Mouse (Mus musculus) brain, embryonic 14.5 days (tissue): ENCODE measurements around the gene Ampd3.

Experiments used
- CTCF ChIP-seq: fragments of 200-500 bp; IDR thresholded peaks from 2 replicates; pipeline ENCODE4 v1.5.1; 2012; ENCODE audit warnings: inconsistent platforms, mild to moderate bottlenecking, moderate library complexity, borderline replicate concordance; ENCODE audit not compliant: insufficient read depth, insufficient read length; ENCODE audit errors: extremely low read depth
- POLR2A ChIP-seq: fragments of 200-500 bp; IDR thresholded peaks from 2 replicates; pipeline ENCODE4 v1.6.1; 2012; ENCODE audit warnings: mild to moderate bottlenecking, inconsistent platforms, borderline replicate concordance; ENCODE audit not compliant: poor library complexity, insufficient read depth, insufficient read length, severe bottlenecking; ENCODE audit errors: extremely low read depth

DNA sequence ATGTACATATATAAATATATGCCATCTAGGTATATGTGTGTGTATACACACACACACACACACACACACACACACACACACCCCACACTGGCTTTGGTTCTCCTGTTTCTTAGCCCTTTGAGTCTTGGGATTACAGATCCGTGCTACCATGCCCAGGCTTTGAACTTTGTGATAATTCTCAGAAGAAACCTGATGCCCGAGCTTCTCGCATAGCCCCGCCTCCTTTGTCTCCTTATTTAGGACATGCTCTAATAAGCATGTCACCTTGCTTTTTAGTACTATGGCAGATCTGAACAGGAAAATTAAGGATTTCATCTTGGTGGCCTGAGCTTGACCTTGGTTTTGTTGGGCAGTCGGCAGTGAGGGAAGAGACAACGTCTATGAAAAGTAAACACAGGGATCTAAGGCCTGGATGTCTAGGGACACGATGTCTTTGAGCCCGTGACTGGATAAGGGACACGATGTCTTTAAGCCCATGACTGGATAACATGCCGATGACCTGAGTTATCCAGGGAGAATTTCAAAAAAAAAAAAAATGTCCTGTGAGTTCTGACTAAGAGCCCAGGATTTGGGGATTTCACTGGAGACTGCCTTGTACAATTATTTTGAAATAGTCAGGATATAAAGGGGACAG, 15.0 kb downstream of the Ampd3 start:
- TF ChIP-seq CTCF (no peak), POLR2A (no peak)
